Mouse (Mus musculus): ENCODE data around the gene Fam187b. TPM values are rescaled to one million over a fixed set of nuclear protein-coding genes. Genes with fewer than 3 reads are reported as not detected.
"Not testable (repeated sequence)": the region's sequence is repeated elsewhere in the genome, so short reads cannot be mapped to it uniquely, and the experiment has no call there.

Fam187b gene
- total RNA-seq (2022), result under 1 TPM in 2 of 4 experiments, not detected in 2; 0.25 TPM

- DNase-seq (ENCODE audit: low spot score), result peak; percentile 86
Measured at GRCm38 (mm10) chr7:30973501-30974289, at the start of gene Fam187b. Gene Fam187b (plus strand): TSS chr7:30973790.

- no peak for DNase-seq (ENCODE audit: low spot score)
Measured at GRCm38 (mm10) chr7:30924071-30924470, 49.5 kb upstream of the Fam187b start.

- DNase-seq (ENCODE audit: low spot score), result not testable (repeated sequence)
Measured at GRCm38 (mm10) chr7:30924581-30924980, 49.0 kb upstream of the Fam187b start, which contains the start of gene Hamp2. Gene Hamp2 (minus strand): TSS chr7:30924681.

- not testable (repeated sequence) for DNase-seq (ENCODE audit: low spot score)
Measured at GRCm38 (mm10) chr7:30935422-30936099, 38.0 kb upstream of the Fam187b start.

GRCm38 (mm10) chr7:30940070-30940469, 33.5 kb upstream of the Fam187b start:
- not testable (repeated sequence) for DNase-seq (ENCODE audit: low spot score)

GRCm38 (mm10) chr7:30942365-30942764, 31.2 kb upstream of the Fam187b start:
- DNase-seq (ENCODE audit: low spot score), result not testable (repeated sequence)

- no peak for DNase-seq (ENCODE audit: low spot score)
Measured at GRCm38 (mm10) chr7:30943909-30944635, 29.5 kb upstream of the Fam187b start, which contains the start of gene Hamp. Gene Hamp (minus strand): TSS chr7:30944032.

GRCm38 (mm10) chr7:30944706-30945105, 28.9 kb upstream of the Fam187b start:
- DNase-seq (ENCODE audit: low spot score), result not testable (repeated sequence)

GRCm38 (mm10) chr7:30945466-30945865, 28.1 kb upstream of the Fam187b start:
- not testable (repeated sequence) for DNase-seq (ENCODE audit: low spot score)

- no peak for DNase-seq (ENCODE audit: low spot score)
Measured at GRCm38 (mm10) chr7:30945876-30946275, 27.7 kb upstream of the Fam187b start.

- not testable (repeated sequence) for DNase-seq (ENCODE audit: low spot score)
Measured at GRCm38 (mm10) chr7:30949902-30950301, 23.7 kb upstream of the Fam187b start.

GRCm38 (mm10) chr7:30952441-30953265, 20.9 kb upstream of the Fam187b start:
- no peak for DNase-seq (ENCODE audit: low spot score)

GRCm38 (mm10) chr7:30953459-30953858, 20.1 kb upstream of the Fam187b start:
- peak; percentile 28 for DNase-seq (ENCODE audit: low spot score)

GRCm38 (mm10) chr7:30954036-30954435, 19.6 kb upstream of the Fam187b start:
- DNase-seq (ENCODE audit: low spot score), result no peak

GRCm38 (mm10) chr7:30954971-30955520, 18.5 kb upstream of the Fam187b start:
- no peak for DNase-seq (ENCODE audit: low spot score)

- peak; percentile 89 for DNase-seq (ENCODE audit: low spot score)
Measured at GRCm38 (mm10) chr7:30955584-30956356, 17.8 kb upstream of the Fam187b start.

GRCm38 (mm10) chr7:30956357-30956751, 17.2 kb upstream of the Fam187b start:
- DNase-seq (ENCODE audit: low spot score), result no peak

GRCm38 (mm10) chr7:30956756-30957366, 16.7 kb upstream of the Fam187b start, which contains the start of gene Usf2:
Gene Usf2 (minus strand): TSS chr7:30956803.
- peak; percentile 63 for DNase-seq (ENCODE audit: low spot score)

- peak; percentile 94 for DNase-seq (ENCODE audit: low spot score)
Measured at GRCm38 (mm10) chr7:30957367-30957783, 16.2 kb upstream of the Fam187b start.
